Mouse (Mus musculus): ENCODE measurements around the gene Fastkd5. TPM values are rescaled to one million over a fixed set of nuclear protein-coding genes. Genes with fewer than 3 reads are reported as not detected.
"Not testable (repeated sequence)": the region's sequence is repeated elsewhere in the genome, so short reads cannot be mapped to it uniquely, and the experiment has no call there.

The Fastkd5 gene
- total RNA-seq, 2 experiments from 2014 or later: 8.2 to 10.2 TPM

- DNase-seq: not testable (repeated sequence)
These were observed 53.3 kb downstream of the Fastkd5 start for GRCm38 (mm10) chr2:130576564-130576963.

GRCm38 (mm10) chr2:130575873-130576272 is 54.0 kb downstream of the Fastkd5 start, which contains the start of gene Oxt:
Gene Oxt, plus strand, starts transcription at chr2:130576173.
- no peak for DNase-seq

GRCm38 (mm10) chr2:130574960-130575359 is 54.9 kb downstream of the Fastkd5 start:
- no peak for DNase-seq

- DNase-seq: no peak
These were observed 59.9 kb downstream of the Fastkd5 start for GRCm38 (mm10) chr2:130569926-130570325.

GRCm38 (mm10) chr2:130568921-130569320 is 60.9 kb downstream of the Fastkd5 start:
- no peak for DNase-seq

- peak in 1 of 2 experiments; percentile 32 for DNase-seq
These were observed 64.8 kb downstream of the Fastkd5 start for GRCm38 (mm10) chr2:130564983-130565382.

- no peak for DNase-seq
These were observed 65.8 kb downstream of the Fastkd5 start for GRCm38 (mm10) chr2:130564063-130564462.

Other genes with a start within 250 kb of the Fastkd5 start
- 1 to 10 TPM; 6.0 to 8.0 TPM for gene Cpxm1, start 232.5 kb downstream of the Fastkd5 start, total RNA-seq (2021)
- gene Gm28372, start 224.8 kb downstream of the Fastkd5 start, total RNA-seq (2021): not detected
- gene 1700020A23Rik, start 224.8 kb downstream of the Fastkd5 start, total RNA-seq (2021): not detected
- not detected for gene Tmem239, start 223.5 kb downstream of the Fastkd5 start, total RNA-seq (2021)
- gene Vps16, start 205.7 kb downstream of the Fastkd5 start, total RNA-seq (2021): 10 to 100 TPM; 85.2 to 98.0 TPM
- 10 to 100 TPM; 23.1 to 26.0 TPM for gene Pced1a, start 205.3 kb downstream of the Fastkd5 start, total RNA-seq (2021)
- gene Ptpra, start 179.7 kb downstream of the Fastkd5 start, total RNA-seq (2021): 100 to 1,000 TPM; 318 to 339 TPM
- 10 to 100 TPM; 84.4 to 85.8 TPM for gene Mrps26, start 66.3 kb downstream of the Fastkd5 start, total RNA-seq (2021)
- gene Oxt, start 53.9 kb downstream of the Fastkd5 start, total RNA-seq (2021): not detected
- 1 to 10 TPM in 1 of 2 experiments, under 1 TPM in 1; 0.73 to 1.8 TPM for gene Avp, start 47.5 kb downstream of the Fastkd5 start, total RNA-seq (2021)
- 10 to 100 TPM in 1 of 2 experiments, 1 to 10 TPM in 1; 9.7 to 10.6 TPM for gene Ubox5, start within 50 bp of the Fastkd5 start, total RNA-seq (2021)
- 100 to 1,000 TPM; 172 to 184 TPM for gene Lzts3, start 12.8 kb upstream of the Fastkd5 start, total RNA-seq (2021)
- gene Ddrgk1, start 34.6 kb upstream of the Fastkd5 start, total RNA-seq (2021): 10 to 100 TPM; 83.9 to 84.7 TPM
- 10 to 100 TPM; 34.1 to 39.2 TPM for gene Itpa, start 37.6 kb upstream of the Fastkd5 start, total RNA-seq (2021)
- gene Slc4a11, start 67.5 kb upstream of the Fastkd5 start, total RNA-seq (2021): under 1 TPM; 0.56 to 0.85 TPM

All from layer of hippocampus, postnatal 36 days (tissue).